Mouse (Mus musculus) gastrocnemius, postnatal 10 days (tissue): ENCODE measurements around the gene Thap7. TPM values are rescaled to one million over a fixed set of nuclear protein-coding genes. Genes with fewer than 3 reads are reported as not detected.

Experiments used
- DNase-seq: peaks from one replicate; pipeline ENCODE4 v3.0.0; 2021; ENCODE audit warnings: mixed read lengths
- total RNA-seq, 2 experiments: library from RNA; stranded (reverse); gene quantifications; 2 replicates each; pipeline ENCODE4 v1.2.3; 2021

Gene Thap7
- total RNA-seq, 2 experiments from 2014 or later = 14.7 to 15.0 TPM

DNA sequence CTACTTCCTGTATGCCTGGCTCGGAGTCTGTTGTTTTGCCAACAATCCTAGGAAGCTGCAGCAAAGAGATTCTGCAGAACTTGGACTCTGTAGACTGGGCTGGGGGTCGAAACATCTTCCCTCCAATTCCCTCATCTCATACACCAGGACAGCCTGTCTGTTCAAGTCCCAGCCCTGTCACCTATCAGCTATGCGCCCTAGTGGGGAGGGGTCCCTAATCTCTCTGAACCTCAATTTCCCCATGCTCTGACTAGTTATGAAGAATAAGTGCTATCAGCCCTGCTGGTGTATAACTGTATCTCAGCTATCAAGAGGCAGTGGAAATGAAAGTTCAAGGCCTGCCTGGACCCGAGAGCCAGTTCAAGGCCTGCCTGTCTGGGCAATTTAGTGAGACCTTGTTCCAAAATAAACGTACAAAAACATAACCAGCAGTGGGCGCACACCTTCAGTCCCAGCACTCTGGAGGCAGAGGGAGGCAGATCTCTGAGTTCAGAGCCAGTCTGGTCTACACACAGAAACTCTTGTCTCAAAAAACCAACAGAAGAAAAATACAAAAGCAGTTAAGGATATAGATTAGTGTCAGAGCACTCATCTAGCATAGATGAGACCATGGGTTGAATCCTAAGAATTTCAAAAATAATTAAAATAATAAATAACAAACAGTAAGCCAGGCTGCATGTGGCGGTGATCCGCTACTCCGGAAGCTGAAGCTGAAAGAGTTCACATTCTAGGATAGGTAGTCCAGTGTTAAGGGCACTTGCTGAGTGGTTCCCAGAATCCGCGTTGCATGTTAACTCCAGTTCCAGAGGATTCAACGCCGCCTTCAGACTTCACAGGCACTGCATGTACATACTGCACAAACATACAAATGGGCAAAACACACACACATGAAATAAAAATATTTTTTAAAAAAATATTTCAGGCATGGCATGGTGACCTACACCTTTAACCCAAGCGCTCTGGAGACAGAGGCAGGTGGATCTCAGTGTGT, 42.2 kb downstream of the Thap7 start:
- no peak for DNase-seq

GRCm38 (mm10) chr16:17486505-17486904, 44.4 kb downstream of the Thap7 start:
- DNase-seq = peak; percentile 62

GRCm38 (mm10) chr16:17481465-17481864, 49.5 kb downstream of the Thap7 start:
- no peak for DNase-seq

DNA sequence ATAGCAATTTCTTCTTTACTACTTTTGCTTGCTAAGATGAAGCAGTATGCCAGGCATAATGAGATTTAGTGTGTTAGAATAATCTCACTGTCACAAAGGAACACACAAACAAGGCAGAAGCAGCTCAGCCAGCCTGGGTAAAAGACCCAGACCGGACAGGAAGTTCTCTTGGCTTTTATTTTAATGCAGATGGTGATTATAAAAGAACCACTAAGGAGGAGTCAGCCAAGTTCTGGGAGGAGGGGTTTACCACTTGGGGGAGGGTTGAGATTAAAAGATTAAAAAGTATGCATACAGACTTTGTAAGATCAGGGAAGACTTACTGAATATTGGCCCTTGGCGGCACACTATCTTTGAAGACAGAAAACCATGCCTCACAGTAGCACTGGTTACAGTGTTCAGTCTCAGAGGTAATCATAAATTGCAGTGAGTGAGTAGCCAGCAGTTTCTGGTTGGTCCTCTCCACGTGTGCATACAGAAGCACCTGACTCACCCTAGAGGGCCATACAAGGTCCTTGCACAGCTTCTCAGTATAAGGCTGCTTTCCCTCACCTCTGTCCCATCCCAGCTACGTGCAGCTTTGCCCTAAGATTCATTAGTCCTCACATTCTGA, 52.5 kb downstream of the Thap7 start:
- no peak for DNase-seq

Other genes with a start within 250 kb of the Thap7 start
- 1 to 10 TPM; 1.0 to 1.2 TPM for gene Serpind1, start 199.8 kb downstream of the Thap7 start, total RNA-seq
- gene Snap29, start 125.2 kb downstream of the Thap7 start, total RNA-seq = 10 to 100 TPM; 12.0 to 14.3 TPM
- gene Pi4ka, start 124.8 kb downstream of the Thap7 start, total RNA-seq = 10 to 100 TPM; 19.5 to 23.9 TPM
- gene Crkl, start 79.1 kb downstream of the Thap7 start, total RNA-seq = 10 to 100 TPM; 24.4 to 26.7 TPM
- under 1 TPM; 0.27 to 0.28 TPM for gene Aifm3, start 41.5 kb downstream of the Thap7 start, total RNA-seq
- 10 to 100 TPM; 27.1 to 39.5 TPM for gene Lztr1, start 22.4 kb downstream of the Thap7 start, total RNA-seq
- 1 to 10 TPM; 1.4 to 3.7 TPM for gene Lrrc74b, start 30.1 kb upstream of the Thap7 start, total RNA-seq
- 1 to 10 TPM; 5.4 to 7.3 TPM for gene P2rx6, start 30.7 kb upstream of the Thap7 start, total RNA-seq
- gene Slc7a4, start 52.1 kb upstream of the Thap7 start, total RNA-seq = 1 to 10 TPM; 1.6 to 2.7 TPM
- 10 to 100 TPM; 13.6 to 21.6 TPM for gene Smpd4, start 88.2 kb upstream of the Thap7 start, total RNA-seq
- 1 to 10 TPM; 2.2 to 2.5 TPM for gene Ccdc74a, start 115.3 kb upstream of the Thap7 start, total RNA-seq
- 10 to 100 TPM; 24.5 to 34.9 TPM for gene Med15, start 201.8 kb upstream of the Thap7 start, total RNA-seq
- 10 to 100 TPM; 22.5 to 28.3 TPM for gene Klhl22, start 228.5 kb upstream of the Thap7 start, total RNA-seq